Mouse (Mus musculus) ES-Bruce4 (cell line): Measurements from ENCODE around the gene Kif2a. TPM values are rescaled to one million over a fixed set of nuclear protein-coding genes. Genes with fewer than 3 reads are reported as not detected.
A peak's percentile ranks its signal among the peaks of the same experiment; 100 is the strongest.

ENCODE experiments used
- H3K27ac ChIP-seq: 2 replicates; pipeline ENCODE4 v1.5.1; 2012; ENCODE audit warnings: low read length, inconsistent platforms; ENCODE audit not compliant: insufficient read depth
- H3K27me3 ChIP-seq: 2 replicates; pipeline ENCODE4 v1.6.1; 2012; ENCODE audit warnings: mild to moderate bottlenecking, low read length, inconsistent platforms; ENCODE audit not compliant: control insufficient read depth, poor library complexity, insufficient read depth, severe bottlenecking
- H3K36me3 ChIP-seq: 2 replicates; pipeline ENCODE4 v1.6.1; 2012; ENCODE audit warnings: inconsistent platforms, mild to moderate bottlenecking, low read length, moderate library complexity; ENCODE audit not compliant: control insufficient read depth, poor library complexity, insufficient read depth, severe bottlenecking
- H3K4me1 ChIP-seq: one replicate; pipeline ENCODE4 v1.8.1; 2011; ENCODE audit warnings: low read length; ENCODE audit not compliant: control insufficient read depth, insufficient read depth
- H3K4me3 ChIP-seq: 2 replicates; pipeline ENCODE4 v1.5.1; 2011; ENCODE audit warnings: low read depth, mild to moderate bottlenecking, low read length
- H3K9ac ChIP-seq: 2 replicates; pipeline ENCODE4 v1.6.1; 2012; ENCODE audit warnings: low read depth, mild to moderate bottlenecking, inconsistent platforms; ENCODE audit not compliant: poor library complexity, severe bottlenecking
- H3K9me3 ChIP-seq: replicated peaks from 2 replicates; pipeline ENCODE4 v1.6.1; 2012; ENCODE audit warnings: mild to moderate bottlenecking, low read length, inconsistent platforms; ENCODE audit not compliant: control insufficient read depth, poor library complexity, insufficient read depth, severe bottlenecking
- CTCF ChIP-seq: IDR thresholded peaks from one replicate; pipeline ENCODE4 v1.8.1; 2011; ENCODE audit warnings: low read depth, low read length
- EP300 ChIP-seq: IDR thresholded peaks from 2 replicates; pipeline ENCODE4 v1.6.1; 2011; ENCODE audit warnings: low read depth, low read length; ENCODE audit not compliant: insufficient read depth
- POLR2A ChIP-seq: IDR thresholded peaks from one replicate; pipeline ENCODE4 v1.8.1; 2011; ENCODE audit warnings: low read length; ENCODE audit not compliant: insufficient read depth
- polyA plus RNA-seq: library from polyadenylated mRNA; stranded (reverse); fragments of >200 nt; gene quantifications from 2 replicates; pipeline ENCODE4 v1.2.4, GENCODE M21; 2011; ENCODE audit warnings: low read depth; ENCODE audit not compliant: missing spikeins, insufficient read depth, insufficient read length

Kif2a gene
- polyA plus RNA-seq, 1 experiment = 162 TPM

DNA sequence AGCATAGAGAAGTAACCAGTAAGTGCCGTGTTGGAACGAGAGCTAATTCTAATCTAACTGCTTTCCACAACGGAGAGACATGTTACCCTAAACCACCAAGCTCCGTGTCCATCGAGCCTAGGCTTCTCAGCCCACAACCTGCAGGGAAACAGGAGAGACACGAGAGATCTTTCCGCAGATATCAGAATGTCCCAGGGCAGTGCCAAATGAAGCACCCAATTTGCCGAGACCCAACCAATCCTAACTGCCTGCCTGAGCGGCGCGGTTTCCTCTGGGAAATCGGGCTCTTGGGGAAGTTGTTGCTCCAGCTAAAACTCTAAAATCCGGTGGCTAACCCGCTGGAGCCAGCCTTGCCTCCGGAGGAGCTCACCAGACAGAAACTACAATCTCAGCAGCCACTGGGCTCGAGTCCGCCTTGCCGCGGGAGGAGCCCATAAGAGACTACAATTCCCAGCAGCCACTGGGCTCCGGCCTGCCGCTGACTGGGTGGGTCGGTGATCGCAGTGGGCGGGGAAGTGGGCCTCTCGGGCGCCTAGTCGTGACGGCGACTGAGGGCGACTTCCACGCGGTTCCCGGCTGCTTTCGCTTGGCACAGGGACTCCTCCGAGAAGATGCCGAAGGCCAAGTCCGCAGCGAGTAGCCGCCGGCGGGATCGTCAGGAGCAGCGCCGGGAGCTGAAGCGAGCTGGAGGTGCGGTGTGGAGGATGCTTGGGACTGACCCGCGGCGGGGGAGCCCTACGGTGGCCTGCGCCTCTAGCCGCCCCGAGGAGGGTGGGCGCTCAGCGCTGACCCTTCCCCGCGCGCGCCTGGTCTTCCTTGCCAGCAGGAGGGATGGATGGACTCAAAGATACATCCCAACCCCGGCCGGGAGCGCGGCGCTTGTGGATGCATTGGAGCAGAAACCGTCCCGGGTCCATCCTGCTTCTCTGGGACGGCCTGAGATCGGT, 75.1 kb downstream of the Kif2a start, which contains the start of gene Dimt1:
Gene Dimt1 (plus strand): TSS at position 534 of the 947 bp plus-strand sequence.
- peak within 1 kb of the TSS; percentile 71 for H3K27ac ChIP-seq
- TF ChIP-seq POLR2A (no peak), CTCF (no peak), EP300 (no peak)
- no peaks in the 10 kb centered on the region for H3K9me3 ChIP-seq
- peak within 1 kb of the TSS; percentile 97 for H3K4me3 ChIP-seq
- H3K4me1 ChIP-seq = no peaks in the 10 kb centered on the region
- no peaks in the 10 kb centered on the region for H3K27me3 ChIP-seq
- H3K36me3 ChIP-seq = peaks cover 24% of the 10 kb centered on the region
- peak within 1 kb of the TSS; percentile 82 for H3K9ac ChIP-seq

DNA sequence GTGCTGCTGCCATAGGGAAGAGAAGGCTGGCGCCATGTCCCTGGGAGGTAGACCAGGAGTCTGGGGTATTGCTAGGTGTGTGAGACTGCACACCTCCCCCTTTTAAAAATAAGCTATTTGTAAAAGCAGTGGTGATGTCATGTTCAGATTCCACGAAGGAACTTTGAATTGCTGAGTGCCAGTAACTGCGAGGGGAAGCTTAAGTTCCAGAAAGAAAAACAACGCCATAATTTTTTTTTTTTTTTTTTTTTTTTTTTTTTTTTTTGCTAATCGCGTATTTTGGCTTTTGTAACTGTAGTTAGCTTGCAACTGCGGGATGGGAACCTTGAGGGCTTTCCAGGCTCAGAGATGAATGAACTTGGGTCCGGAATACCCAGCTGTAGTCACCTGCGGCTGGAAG, 76.4 kb downstream of the Kif2a start:
- no peak for TF ChIP-seq POLR2A
- TF ChIP-seq EP300 = no peak
- no peak for TF ChIP-seq CTCF
- no peak overlapping the region for H3K27ac ChIP-seq
- no peak overlapping the region for H3K9ac ChIP-seq
- no peaks in the 10 kb centered on the region for H3K9me3 ChIP-seq
- H3K36me3 ChIP-seq = peaks cover 14% of the 10 kb centered on the region
- H3K4me1 ChIP-seq = no peaks in the 10 kb centered on the region
- no peaks in the 10 kb centered on the region for H3K27me3 ChIP-seq
- H3K4me3 ChIP-seq = no peak overlapping the region

- H3K9ac ChIP-seq = no peak overlapping the region
- TF ChIP-seq POLR2A (no peak), EP300 (no peak), CTCF (no peak)
- H3K36me3 ChIP-seq = no peaks in the 10 kb centered on the region
- no peak overlapping the region for H3K4me3 ChIP-seq
- H3K9me3 ChIP-seq = no peaks in the 10 kb centered on the region
- H3K27ac ChIP-seq = no peak overlapping the region
- no peaks in the 10 kb centered on the region for H3K4me1 ChIP-seq
- H3K27me3 ChIP-seq = no peaks in the 10 kb centered on the region
These were observed 79.2 kb downstream of the Kif2a start for GRCm38 (mm10) chr13:106942721-106943120.

GRCm38 (mm10) chr13:106941211-106941976, 80.5 kb downstream of the Kif2a start:
- H3K36me3 ChIP-seq = no peaks in the 10 kb centered on the region
- H3K9ac ChIP-seq = peak overlapping the region; percentile 82
- TF ChIP-seq CTCF (no peak), EP300 (no peak), POLR2A (no peak)
- H3K9me3 ChIP-seq = no peaks in the 10 kb centered on the region
- no peaks in the 10 kb centered on the region for H3K4me1 ChIP-seq
- no peaks in the 10 kb centered on the region for H3K27me3 ChIP-seq
- peak overlapping the region; percentile 91 for H3K27ac ChIP-seq
- H3K4me3 ChIP-seq = peak overlapping the region; percentile 72

DNA sequence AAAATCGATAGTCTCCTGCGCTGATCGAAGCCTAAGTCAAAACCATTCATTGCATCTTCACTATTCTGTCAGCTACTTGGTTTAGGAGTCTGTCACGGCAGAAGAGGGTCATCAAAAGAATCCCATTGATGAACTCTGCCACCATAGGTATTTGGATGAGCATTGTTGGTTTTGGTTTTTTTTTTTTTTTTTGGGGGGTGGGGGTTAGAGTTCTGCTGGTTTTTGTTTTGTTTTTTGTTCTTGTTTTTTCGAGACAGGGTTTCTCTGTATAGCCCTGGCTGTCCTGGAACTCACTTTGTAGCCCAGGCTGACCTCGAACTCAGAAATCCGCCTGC, 84.8 kb downstream of the Kif2a start:
- TF ChIP-seq POLR2A (no peak), CTCF (no peak), EP300 (no peak)
- Histone ChIP-seq H3K9me3 (no peaks in the 10 kb centered on the region), H3K4me1 (no peaks in the 10 kb centered on the region), H3K9ac (peak overlapping the region; percentile 38), H3K4me3 (peak overlapping the region; percentile 56), H3K36me3 (no peaks in the 10 kb centered on the region), H3K27ac (no peak overlapping the region), H3K27me3 (no peaks in the 10 kb centered on the region)
